Mouse (Mus musculus): ENCODE results near the gene Ros1. TPM values are rescaled to one million over a fixed set of nuclear protein-coding genes. Genes with fewer than 3 reads are reported as not detected.

Ros1 gene
- total RNA-seq, 2 experiments from 2014 or later, result 0.26 to 0.34 TPM

- no peak for DNase-seq (ENCODE audit: low spot score in 2 of 2)
Measured at GRCm38 (mm10) chr10:52160604-52161003, 34.4 kb downstream of the Ros1 start.

- no peak for DNase-seq (ENCODE audit: low spot score in 2 of 2)
Measured at GRCm38 (mm10) chr10:52159704-52160103, 35.3 kb downstream of the Ros1 start.

GRCm38 (mm10) chr10:52133354-52134074 is 61.5 kb downstream of the Ros1 start:
- DNase-seq (ENCODE audit: low spot score in 2 of 2), result no peak

- no peak for DNase-seq (ENCODE audit: low spot score in 2 of 2)
Measured at GRCm38 (mm10) chr10:52130762-52131161, 64.3 kb downstream of the Ros1 start.

- DNase-seq (ENCODE audit: low spot score in 2 of 2), result no peak
Measured at GRCm38 (mm10) chr10:52128874-52129412, 66.1 kb downstream of the Ros1 start.

- DNase-seq (ENCODE audit: low spot score in 2 of 2), result no peak
Measured at GRCm38 (mm10) chr10:52106164-52106757, 88.8 kb downstream of the Ros1 start.

GRCm38 (mm10) chr10:52101273-52101672 is 93.8 kb downstream of the Ros1 start:
- DNase-seq (ENCODE audit: low spot score in 2 of 2), result no peak

- DNase-seq (ENCODE audit: low spot score in 2 of 2), result no peak
Measured at GRCm38 (mm10) chr10:52092181-52092580, 102.9 kb downstream of the Ros1 start.

- DNase-seq (ENCODE audit: low spot score in 2 of 2), result no peak
Measured at GRCm38 (mm10) chr10:52086681-52087080, 108.4 kb downstream of the Ros1 start.

- DNase-seq (ENCODE audit: low spot score in 2 of 2), result peak in 1 of 2 experiments; percentile 40
Measured at GRCm38 (mm10) chr10:52072482-52072881, 122.6 kb downstream of the Ros1 start.

- DNase-seq (ENCODE audit: low spot score in 2 of 2), result no peak
Measured at GRCm38 (mm10) chr10:52048287-52048686, 146.8 kb downstream of the Ros1 start.

GRCm38 (mm10) chr10:52043086-52043485 is 152.0 kb downstream of the Ros1 start:
- no peak for DNase-seq (ENCODE audit: low spot score in 2 of 2)

- DNase-seq (ENCODE audit: low spot score in 2 of 2), result no peak
Measured at GRCm38 (mm10) chr10:52039392-52039791, 155.7 kb downstream of the Ros1 start.

- no peak for DNase-seq (ENCODE audit: low spot score in 2 of 2)
Measured at GRCm38 (mm10) chr10:52033729-52034128, 161.3 kb downstream of the Ros1 start.

- DNase-seq (ENCODE audit: low spot score in 2 of 2), result no peak
Measured at GRCm38 (mm10) chr10:52029421-52030080, 165.5 kb downstream of the Ros1 start.

- no peak for DNase-seq (ENCODE audit: low spot score in 2 of 2)
Measured at GRCm38 (mm10) chr10:52028561-52029370, 166.3 kb downstream of the Ros1 start.

GRCm38 (mm10) chr10:52027161-52028035 is 167.6 kb downstream of the Ros1 start:
- DNase-seq (ENCODE audit: low spot score in 2 of 2), result peak in 1 of 2 experiments; percentile 32

GRCm38 (mm10) chr10:52025821-52026220 is 169.2 kb downstream of the Ros1 start:
- no peak for DNase-seq (ENCODE audit: low spot score in 2 of 2)

GRCm38 (mm10) chr10:52025291-52025690 is 169.8 kb downstream of the Ros1 start:
- no peak for DNase-seq (ENCODE audit: low spot score in 2 of 2)

- DNase-seq (ENCODE audit: low spot score in 2 of 2), result no peak
Measured at GRCm38 (mm10) chr10:52024053-52024410, 171.0 kb downstream of the Ros1 start.
